Mouse (Mus musculus) intestine, embryonic 16.5 days (tissue): ENCODE measurements around the gene Rec114. TPM values are rescaled to one million over a fixed set of nuclear protein-coding genes. Genes with fewer than 3 reads are reported as not detected.
A peak's percentile ranks its signal among the peaks of the same experiment; 100 is the strongest.

ENCODE experiments used
- ATAC-seq: fragments of 200-750 bp; cut with Nextera tagmentation; 2 replicates; pipeline ENCODE4 v1.8.0; 2017; ENCODE audit warnings: moderate TSS enrichment, moderate library complexity
- H3K27ac ChIP-seq: fragments of 300-500 bp; sonication (generic); 2 replicates; pipeline ENCODE4 v1.5.1; 2014; ENCODE audit warnings: mild to moderate bottlenecking, low read length
- H3K27me3 ChIP-seq: fragments of 300-500 bp; sonication (generic); replicated peaks from 2 replicates; pipeline ENCODE4 v1.6.1; 2014; ENCODE audit warnings: low read length, control low read depth, mixed read lengths; ENCODE audit not compliant: control insufficient read depth, insufficient read depth
- H3K36me3 ChIP-seq: fragments of 300-500 bp; sonication (generic); 2 replicates; pipeline ENCODE4 v1.6.1; 2014; ENCODE audit warnings: low read length, control low read depth; ENCODE audit not compliant: control insufficient read depth, insufficient read depth
- H3K4me1 ChIP-seq: fragments of 300-500 bp; sonication (generic); 2 replicates; pipeline ENCODE4 v1.6.1; 2014; ENCODE audit warnings: low read length, control low read depth, mixed read lengths; ENCODE audit not compliant: control insufficient read depth, insufficient read depth
- H3K4me2 ChIP-seq: fragments of 300-500 bp; sonication (generic); 2 replicates; pipeline ENCODE4 v1.6.1; 2014; ENCODE audit warnings: low read depth, low read length, control low read depth
- H3K4me3 ChIP-seq: fragments of 300-500 bp; sonication (generic); 2 replicates; pipeline ENCODE4 v1.5.1; 2014; ENCODE audit warnings: mild to moderate bottlenecking, low read length
- H3K9ac ChIP-seq: fragments of 300-500 bp; sonication (generic); 2 replicates; pipeline ENCODE4 v1.6.1; 2014; ENCODE audit warnings: low read depth, low read length
- H3K9me3 ChIP-seq: fragments of 300-500 bp; sonication (generic); 2 replicates; pipeline ENCODE4 v1.6.1; 2016; ENCODE audit warnings: low read length, control low read depth; ENCODE audit not compliant: control insufficient read depth
- WGBS: fragments of 180-500 bp; shearing (Covaris S2); extraction: QIAGEN DNeasy Blood & Tissue Kit; methylation state at CpG from one replicate; pipeline ENCODE4 v1.1.7; 2014; 5-methylcytosine and 5-hydroxymethylcytosine counted together
- polyA plus RNA-seq: library from polyadenylated mRNA; unstranded; fragments of >200 nt; fragmentation: Nextera tagmentation; extraction: Ambion mirVana; gene quantifications from 2 replicates; pipeline ENCODE4 v1.2.1, GENCODE M21; 2015

Gene Rec114
- polyA plus RNA-seq, 1 experiment from 2014 or later = 1.4 TPM

- Histone ChIP-seq H3K27me3 (no peaks in the 10 kb centered on the region), H3K4me3 (no peak overlapping the region), H3K9me3 (no peaks in the 10 kb centered on the region), H3K9ac (no peak overlapping the region), H3K4me2 (no peak overlapping the region), H3K27ac (no peak overlapping the region), H3K4me1 (no peaks in the 10 kb centered on the region), H3K36me3 (peaks cover 3% of the 10 kb centered on the region)
- no peak for ATAC-seq
- 78% methylated on average over 3 of the region's 3 CpGs for WGBS
These were observed 83.1 kb downstream of the Rec114 start for GRCm38 (mm10) chr9:58660673-58661072.

GRCm38 (mm10) chr9:58659989-58660388 lies 83.8 kb downstream of the Rec114 start:
- Histone ChIP-seq H3K27me3 (no peaks in the 10 kb centered on the region), H3K4me2 (no peak overlapping the region), H3K27ac (no peak overlapping the region), H3K36me3 (peaks cover 3% of the 10 kb centered on the region), H3K9me3 (no peaks in the 10 kb centered on the region), H3K9ac (no peak overlapping the region), H3K4me3 (no peak overlapping the region), H3K4me1 (no peaks in the 10 kb centered on the region)
- WGBS = 91% methylated on average over 9 of the region's 9 CpGs
- ATAC-seq = peak; percentile 72

DNA sequence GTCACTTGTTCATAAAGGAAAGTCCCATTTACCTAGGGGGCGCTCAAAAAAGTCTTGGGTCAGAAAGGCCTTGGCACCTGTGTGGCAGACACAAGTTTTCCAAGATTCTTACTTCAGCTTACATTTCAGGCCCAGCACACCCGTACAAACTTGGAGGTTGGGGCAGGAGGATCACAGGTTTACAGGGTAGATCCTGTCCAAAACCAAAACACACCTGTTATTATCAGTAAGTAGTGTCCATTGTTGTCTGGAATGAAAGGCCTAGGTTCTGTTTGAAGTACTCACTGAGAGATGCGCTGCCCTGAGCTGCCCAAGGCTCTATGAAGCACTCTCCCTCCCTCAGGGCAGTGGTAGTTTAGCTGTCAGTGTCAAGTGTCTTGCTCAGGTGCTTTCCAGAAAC lies 84.4 kb downstream of the Rec114 start:
- WGBS = 88% methylated on average over 3 of the region's 3 CpGs
- no peaks in the 10 kb centered on the region for H3K9me3 ChIP-seq
- no peak overlapping the region for H3K9ac ChIP-seq
- ATAC-seq = no peak
- peaks cover 3% of the 10 kb centered on the region for H3K36me3 ChIP-seq
- no peak overlapping the region for H3K4me3 ChIP-seq
- no peaks in the 10 kb centered on the region for H3K4me1 ChIP-seq
- H3K27ac ChIP-seq = no peak overlapping the region
- H3K4me2 ChIP-seq = no peak overlapping the region
- no peaks in the 10 kb centered on the region for H3K27me3 ChIP-seq

GRCm38 (mm10) chr9:58658596-58659309 lies 85.0 kb downstream of the Rec114 start:
- no peak for ATAC-seq
- Histone ChIP-seq H3K9ac (no peak overlapping the region), H3K36me3 (peaks cover 3% of the 10 kb centered on the region), H3K9me3 (no peaks in the 10 kb centered on the region), H3K4me2 (no peak overlapping the region), H3K4me3 (no peak overlapping the region), H3K27me3 (no peaks in the 10 kb centered on the region), H3K27ac (no peak overlapping the region; the same call in 1 of the 2 replicates), H3K4me1 (no peaks in the 10 kb centered on the region)
- WGBS = 80% methylated on average over 4 of the region's 4 CpGs

DNA sequence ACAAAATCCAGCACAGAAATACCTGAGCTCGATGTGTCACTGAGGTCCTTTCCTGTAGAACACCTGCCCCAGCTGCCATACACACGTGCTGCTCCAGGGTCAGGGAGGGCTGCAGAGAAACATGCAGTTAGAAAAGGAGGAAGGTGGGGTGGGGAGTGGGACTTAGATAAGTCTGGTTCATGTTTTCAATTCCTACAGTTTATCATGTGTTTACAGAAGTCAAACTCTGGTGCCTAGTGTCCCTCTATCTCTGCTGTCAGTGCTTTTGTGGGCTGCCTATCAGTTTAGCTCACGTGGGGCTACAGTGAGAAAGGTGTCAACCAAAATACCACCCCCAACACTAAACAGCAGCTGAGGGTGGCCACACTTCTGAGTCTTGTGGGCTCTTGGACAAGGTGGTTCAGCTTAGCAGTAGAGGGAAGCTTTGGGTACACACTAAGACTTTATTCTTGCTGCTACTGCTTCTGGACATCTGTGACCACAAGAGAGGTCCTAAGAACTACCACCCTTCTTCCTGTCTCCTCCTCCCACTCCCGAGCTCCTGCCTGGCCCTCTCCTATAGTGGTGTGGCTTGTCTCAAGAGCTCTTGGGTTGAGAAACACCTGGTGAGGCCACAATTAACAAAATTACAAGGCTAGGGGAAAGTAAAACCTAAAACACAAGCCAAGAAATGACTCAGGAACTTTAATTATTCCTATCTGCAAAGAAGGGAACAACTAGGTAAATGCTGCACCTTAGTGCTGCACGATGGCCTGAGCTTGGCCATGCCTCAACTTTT lies 85.8 kb downstream of the Rec114 start:
- 73% methylated on average over 5 of the region's 5 CpGs for WGBS
- ATAC-seq = peak; percentile 75
- Histone ChIP-seq H3K4me2 (no peak overlapping the region), H3K36me3 (peaks cover 3% of the 10 kb centered on the region), H3K4me3 (no peak overlapping the region), H3K4me1 (no peaks in the 10 kb centered on the region), H3K27me3 (no peaks in the 10 kb centered on the region), H3K27ac (no peak overlapping the region; the same call in 1 of the 2 replicates), H3K9me3 (no peaks in the 10 kb centered on the region), H3K9ac (no peak overlapping the region)

DNA sequence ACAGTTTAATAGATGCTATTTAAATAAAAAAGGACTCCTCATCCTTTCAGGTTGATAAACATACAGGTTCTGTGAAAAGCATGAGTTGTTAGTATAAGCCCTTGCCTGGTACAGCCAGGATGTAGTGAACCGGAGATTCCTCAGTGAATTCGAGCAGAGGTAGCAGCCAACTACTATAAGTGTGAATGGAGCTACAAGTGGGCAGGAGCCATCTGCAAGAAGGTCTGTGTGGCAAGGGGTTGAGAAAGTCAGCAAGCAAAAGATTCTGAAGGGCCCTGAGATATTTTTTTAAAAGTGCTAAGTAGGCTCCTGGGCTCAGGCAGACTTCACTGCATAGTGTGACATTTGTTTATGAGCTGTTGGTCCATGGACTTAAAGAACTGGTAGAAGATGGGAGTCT lies 86.9 kb downstream of the Rec114 start:
- Histone ChIP-seq H3K4me1 (no peaks in the 10 kb centered on the region), H3K9ac (no peak overlapping the region), H3K9me3 (no peaks in the 10 kb centered on the region), H3K36me3 (no peaks in the 10 kb centered on the region), H3K27ac (no peak overlapping the region), H3K4me2 (no peak overlapping the region), H3K4me3 (no peak overlapping the region), H3K27me3 (no peaks in the 10 kb centered on the region)
- 84% methylated on average over 2 of the region's 2 CpGs for WGBS
- ATAC-seq = no peak

GRCm38 (mm10) chr9:58656396-58656795 lies 87.4 kb downstream of the Rec114 start:
- ATAC-seq = no peak

GRCm38 (mm10) chr9:58654494-58654893 lies 89.3 kb downstream of the Rec114 start:
- H3K27me3 ChIP-seq = no peaks in the 10 kb centered on the region
- no peaks in the 10 kb centered on the region for H3K36me3 ChIP-seq
- H3K27ac ChIP-seq = no peak overlapping the region
- H3K9ac ChIP-seq = no peak overlapping the region
- H3K4me3 ChIP-seq = no peak overlapping the region
- no peaks in the 10 kb centered on the region for H3K9me3 ChIP-seq
- H3K4me2 ChIP-seq = no peak overlapping the region
- ATAC-seq = no peak
- no peaks in the 10 kb centered on the region for H3K4me1 ChIP-seq
- 71% methylated on average over 4 of the region's 4 CpGs for WGBS

More at GRCm38 (mm10) chr9:58656396-58656795, 87.4 kb downstream of the Rec114 start:
- Histone ChIP-seq H3K36me3 (no peaks in the 10 kb centered on the region), H3K27ac (no peak overlapping the region), H3K27me3 (no peaks in the 10 kb centered on the region), H3K4me2 (no peak overlapping the region), H3K4me3 (no peak overlapping the region), H3K9me3 (no peaks in the 10 kb centered on the region), H3K4me1 (no peaks in the 10 kb centered on the region), H3K9ac (no peak overlapping the region)
- 56% methylated on average over 2 of the region's 2 CpGs for WGBS

GRCm38 (mm10) chr9:58651993-58652392 lies 91.8 kb downstream of the Rec114 start:
- no peaks in the 10 kb centered on the region for H3K4me1 ChIP-seq
- no peak for ATAC-seq
- H3K9me3 ChIP-seq = no peaks in the 10 kb centered on the region
- H3K4me2 ChIP-seq = no peak overlapping the region
- no peak overlapping the region for H3K4me3 ChIP-seq
- no peaks in the 10 kb centered on the region for H3K27me3 ChIP-seq
- H3K36me3 ChIP-seq = no peaks in the 10 kb centered on the region
- no peak overlapping the region for H3K27ac ChIP-seq
- WGBS = 55% methylated on average over 4 of the region's 4 CpGs
- no peak overlapping the region for H3K9ac ChIP-seq
